Mouse (Mus musculus): ENCODE results near the gene Plpp7.

The Plpp7 gene

GRCm38 (mm10) chr2:32139377-32139776 is 44.0 kb downstream of the Plpp7 start:
- DNase-seq (ENCODE audit: low read depth, low spot score) = no peak

DNA sequence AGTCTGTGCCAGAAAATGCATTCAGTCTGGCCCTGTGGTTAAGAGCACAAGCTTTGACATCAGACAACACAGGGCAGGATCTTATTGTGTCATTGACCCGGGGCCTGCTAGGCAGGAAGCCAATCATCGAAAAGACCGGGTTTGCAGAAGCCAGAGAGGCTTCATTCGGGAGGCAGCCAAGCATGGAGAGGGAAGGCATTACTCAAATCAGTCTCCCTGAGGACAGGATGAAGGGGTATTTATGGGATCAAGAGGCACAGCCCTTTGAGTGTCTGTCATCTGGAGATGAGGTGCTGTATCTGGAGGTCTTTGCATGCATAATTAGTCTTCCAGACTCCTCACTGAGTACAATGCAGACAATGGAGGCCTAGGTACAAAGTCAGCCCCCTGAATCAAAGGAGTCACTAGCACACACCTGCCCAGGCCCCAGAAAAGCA is 45.2 kb downstream of the Plpp7 start:
- DNase-seq (ENCODE audit: low read depth, low spot score) = no peak

DNA sequence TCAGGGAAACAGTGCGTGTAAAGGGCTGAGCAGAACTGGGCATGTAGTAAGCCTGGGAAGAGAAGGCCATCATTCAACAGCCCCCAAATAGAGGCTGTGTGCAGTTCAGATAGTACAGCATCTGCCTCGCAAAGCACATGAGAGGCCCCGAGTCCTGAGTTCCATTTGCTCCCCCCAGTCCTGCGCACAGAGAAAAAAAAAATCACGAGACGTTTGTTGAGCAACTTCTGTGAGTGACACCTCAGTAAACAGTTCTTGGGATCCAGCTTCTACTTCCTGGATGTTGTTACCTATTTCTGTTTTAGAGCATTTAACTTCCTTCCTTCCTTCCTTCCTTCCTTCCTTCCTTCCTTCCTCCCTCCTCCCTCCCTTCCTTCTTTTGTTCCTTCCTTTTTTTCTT is 46.3 kb downstream of the Plpp7 start:
- no peak for DNase-seq (ENCODE audit: low read depth, low spot score)

DNA sequence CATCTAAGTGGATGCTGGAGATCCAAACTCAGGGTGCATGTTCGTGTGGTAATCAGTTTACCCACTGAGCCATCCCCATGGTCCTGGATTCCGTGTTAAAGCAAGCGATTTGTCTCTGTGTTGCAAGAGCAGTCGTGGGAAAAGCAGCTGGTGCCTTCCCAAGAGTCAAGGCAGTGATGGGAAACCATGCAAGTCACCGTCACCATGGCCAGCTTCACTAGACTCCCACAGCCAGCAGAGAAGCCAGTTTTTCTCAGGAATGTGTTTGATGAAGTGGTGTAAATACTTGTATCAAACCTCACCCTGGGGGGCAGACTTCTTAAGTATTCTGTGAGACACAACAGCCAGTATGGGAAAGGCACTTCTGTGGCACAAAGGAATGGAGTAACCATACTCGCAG is 47.0 kb downstream of the Plpp7 start:
- DNase-seq (ENCODE audit: low read depth, low spot score) = no peak

DNA sequence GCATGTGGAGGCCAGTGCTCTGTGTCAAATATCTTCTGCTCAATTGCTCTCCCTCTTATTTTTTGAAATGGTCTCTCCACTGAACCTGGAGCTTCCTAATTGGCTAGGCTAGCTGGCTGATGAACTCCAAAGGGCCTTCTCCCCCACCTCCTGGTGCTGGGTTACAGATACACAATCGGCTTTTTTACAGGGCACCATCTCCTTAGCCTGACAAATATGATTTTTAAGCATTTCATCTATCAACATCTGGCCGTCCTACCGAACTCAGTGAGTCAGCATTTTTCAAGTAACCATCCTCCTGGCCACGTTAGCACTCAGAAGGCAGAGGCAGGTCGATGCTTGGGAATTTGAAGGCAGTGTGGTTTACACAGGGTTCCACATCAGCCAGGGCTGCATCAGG is 49.3 kb downstream of the Plpp7 start:
- DNase-seq (ENCODE audit: low read depth, low spot score) = no peak

DNA sequence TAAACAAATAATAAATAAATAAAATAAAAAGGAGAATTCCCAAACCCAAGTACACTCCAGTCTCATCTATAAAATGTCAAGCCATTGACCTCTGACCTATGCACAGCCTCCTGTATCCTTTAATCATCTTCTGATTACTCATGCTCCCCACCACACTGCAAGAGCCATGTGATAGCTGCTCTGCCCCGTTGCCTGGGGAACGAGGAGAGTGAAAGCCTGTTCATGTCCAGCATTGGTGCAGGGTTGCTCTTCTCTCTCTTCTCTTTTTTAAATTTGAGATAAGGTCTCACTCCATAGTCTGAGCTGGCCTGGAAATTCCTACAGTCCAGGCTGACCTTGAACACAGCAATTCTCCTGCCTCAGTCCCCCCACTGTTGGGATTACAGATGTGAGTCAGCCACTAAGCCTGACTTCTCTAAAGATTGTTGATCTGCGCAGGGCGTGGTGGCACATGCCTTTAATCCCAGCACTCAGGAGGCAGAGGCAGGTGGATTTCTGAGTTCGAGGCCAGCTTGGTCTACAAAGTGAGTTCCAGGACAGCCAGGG is 51.4 kb downstream of the Plpp7 start:
- DNase-seq (ENCODE audit: low read depth, low spot score) = no peak

DNA sequence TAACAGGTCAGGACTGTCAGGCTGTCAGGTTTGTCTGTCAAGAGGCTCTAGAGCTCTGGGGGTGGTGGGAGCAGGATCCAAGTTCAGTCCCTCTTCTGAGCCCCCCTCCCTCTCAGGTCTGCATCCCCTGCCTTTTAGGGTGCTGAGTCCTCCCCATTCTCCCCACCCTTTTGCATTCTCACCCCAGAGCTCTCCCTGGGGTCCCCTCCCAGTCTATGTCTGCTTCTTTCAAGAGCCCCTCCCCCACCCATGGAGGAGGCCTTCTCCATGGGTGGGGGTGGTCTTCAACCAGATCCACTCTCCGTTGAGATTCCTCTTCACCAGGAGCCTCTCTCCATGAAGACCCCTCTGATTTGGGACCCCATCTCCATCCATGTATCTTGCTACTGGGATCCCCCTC is 54.8 kb downstream of the Plpp7 start:
- DNase-seq (ENCODE audit: low read depth, low spot score) = no peak

DNA sequence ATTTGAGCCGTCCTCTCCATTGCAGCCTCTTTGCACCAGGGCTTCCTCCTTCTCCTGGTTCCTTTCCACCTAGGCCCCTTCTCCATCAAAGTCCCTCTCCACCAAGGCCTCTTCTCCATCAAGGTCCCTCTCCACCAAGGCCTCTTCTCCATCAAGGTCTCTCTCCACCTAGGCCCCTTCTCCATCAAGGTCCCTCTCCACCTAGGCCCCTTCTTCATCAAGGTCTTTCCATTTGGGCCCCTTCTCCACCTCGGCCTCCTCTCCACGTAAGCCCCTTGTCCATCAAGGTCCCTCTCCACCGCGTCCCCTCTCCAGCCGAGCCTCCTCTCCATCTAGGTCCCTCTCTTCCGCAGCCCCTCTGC is 55.2 kb downstream of the Plpp7 start:
- DNase-seq (ENCODE audit: low read depth, low spot score) = no peak

GRCm38 (mm10) chr2:32150924-32151659 is 55.8 kb downstream of the Plpp7 start, which contains the start of gene Prrc2b:
Gene Prrc2b (plus strand): TSS chr2:32151082.
- no peak for DNase-seq (ENCODE audit: low read depth, low spot score)

- DNase-seq (ENCODE audit: low read depth, low spot score) = no peak
Measured at GRCm38 (mm10) chr2:32151660-32152366, 56.5 kb downstream of the Plpp7 start.

GRCm38 (mm10) chr2:32152367-32153034 is 57.2 kb downstream of the Plpp7 start:
- no peak for DNase-seq (ENCODE audit: low read depth, low spot score)

DNA sequence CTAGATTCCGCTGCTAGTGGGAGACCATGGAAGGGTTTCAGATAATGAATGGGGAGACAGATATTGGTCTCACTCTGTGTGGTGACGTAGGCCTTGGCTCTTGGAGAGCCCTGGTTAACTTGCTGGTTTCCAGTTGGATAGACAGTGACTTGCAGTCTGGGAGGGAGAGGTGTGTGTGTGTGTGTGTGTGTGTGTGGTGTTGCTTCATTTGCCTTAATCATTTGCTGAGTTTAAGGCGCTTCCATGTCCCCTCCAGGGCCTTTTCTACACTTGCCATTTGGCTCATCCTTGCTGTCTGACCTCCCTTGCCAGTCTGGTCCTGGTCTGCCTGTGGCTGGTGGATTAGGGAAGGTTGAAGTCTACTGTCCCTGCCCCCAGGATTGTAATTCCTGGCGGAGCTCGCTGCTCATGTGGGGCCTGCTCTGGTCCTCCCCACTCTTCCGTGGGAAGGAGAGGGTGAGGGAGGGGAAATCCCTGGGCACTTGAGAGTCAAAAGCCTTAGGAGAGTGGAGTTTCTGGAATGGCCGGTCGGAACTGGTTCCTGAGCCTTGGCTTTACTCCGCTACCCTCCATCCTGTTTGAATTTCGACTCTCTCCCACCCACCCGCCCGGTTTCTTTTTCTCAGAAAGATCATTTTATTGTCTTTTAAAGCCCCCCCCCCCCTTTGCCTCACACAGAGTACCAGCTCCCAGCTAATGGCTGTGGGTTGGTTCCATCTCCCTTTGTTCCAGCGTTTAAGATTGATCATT is 57.9 kb downstream of the Plpp7 start:
- DNase-seq (ENCODE audit: low read depth, low spot score) = no peak

GRCm38 (mm10) chr2:32153791-32154119 is 58.4 kb downstream of the Plpp7 start:
- no peak for DNase-seq (ENCODE audit: low read depth, low spot score)

GRCm38 (mm10) chr2:32154334-32154997 is 59.1 kb downstream of the Plpp7 start:
- no peak for DNase-seq (ENCODE audit: low read depth, low spot score)

GRCm38 (mm10) chr2:32154998-32155541 is 59.7 kb downstream of the Plpp7 start:
- DNase-seq (ENCODE audit: low read depth, low spot score) = no peak

DNA sequence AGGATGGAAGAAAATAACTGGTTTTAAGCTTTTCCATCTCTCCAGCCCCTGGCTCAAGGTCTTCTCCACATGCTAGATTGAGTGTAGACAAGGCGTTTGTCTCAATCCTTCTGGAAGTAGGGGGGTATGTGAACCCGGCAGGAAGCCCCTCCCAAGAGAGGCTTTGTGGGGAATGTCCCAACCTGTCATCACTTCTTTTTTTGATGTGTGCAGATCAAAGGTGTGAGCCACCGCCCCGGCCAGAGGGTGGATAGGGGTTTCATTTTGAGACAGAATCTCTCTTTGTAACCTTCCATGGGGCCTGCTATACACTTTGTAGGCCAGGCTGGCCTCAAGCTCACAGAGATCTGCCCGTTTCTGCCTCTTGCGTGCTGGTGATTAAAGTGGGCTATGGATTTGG is 60.3 kb downstream of the Plpp7 start:
- DNase-seq (ENCODE audit: low read depth, low spot score) = no peak

DNA sequence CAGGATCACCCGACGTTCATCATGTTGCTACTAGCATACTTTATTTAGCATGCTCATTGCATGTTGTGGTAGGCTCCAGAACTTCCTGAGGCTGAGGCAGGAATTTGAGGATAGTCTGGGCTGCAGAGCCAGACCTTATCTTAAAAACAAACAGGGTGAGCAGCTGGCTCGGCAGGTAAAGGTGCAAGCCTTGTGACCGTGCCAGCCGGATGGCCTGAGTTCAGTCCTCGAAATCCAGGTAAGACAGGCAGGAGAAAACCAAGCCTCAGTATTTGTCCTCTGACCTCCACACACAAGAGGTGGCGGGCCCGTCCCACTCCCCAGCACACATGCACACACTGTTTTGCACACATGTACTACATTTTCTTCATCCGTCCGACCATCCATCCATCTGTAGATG is 61.3 kb downstream of the Plpp7 start:
- DNase-seq (ENCODE audit: low read depth, low spot score) = no peak

DNA sequence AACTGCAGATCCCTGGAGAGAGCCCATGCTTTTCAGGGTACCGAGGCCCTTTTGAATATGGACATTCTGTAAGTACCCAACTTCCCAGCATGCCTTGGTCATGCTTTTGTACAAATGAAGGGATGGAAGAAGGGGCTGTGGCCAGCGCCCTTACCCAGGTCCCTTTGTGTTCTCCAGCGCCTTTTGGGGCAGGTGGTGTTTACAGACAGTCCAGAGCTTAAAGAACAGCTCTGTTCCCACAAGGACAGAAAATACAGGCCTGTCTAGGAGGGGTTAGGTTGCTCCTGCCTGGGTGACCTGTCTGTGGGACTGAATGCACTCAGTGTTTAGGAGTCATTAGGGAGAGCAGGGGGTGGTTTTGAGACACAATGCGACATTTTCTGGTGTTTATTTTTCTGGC is 62.0 kb downstream of the Plpp7 start:
- DNase-seq (ENCODE audit: low read depth, low spot score) = no peak

DNA sequence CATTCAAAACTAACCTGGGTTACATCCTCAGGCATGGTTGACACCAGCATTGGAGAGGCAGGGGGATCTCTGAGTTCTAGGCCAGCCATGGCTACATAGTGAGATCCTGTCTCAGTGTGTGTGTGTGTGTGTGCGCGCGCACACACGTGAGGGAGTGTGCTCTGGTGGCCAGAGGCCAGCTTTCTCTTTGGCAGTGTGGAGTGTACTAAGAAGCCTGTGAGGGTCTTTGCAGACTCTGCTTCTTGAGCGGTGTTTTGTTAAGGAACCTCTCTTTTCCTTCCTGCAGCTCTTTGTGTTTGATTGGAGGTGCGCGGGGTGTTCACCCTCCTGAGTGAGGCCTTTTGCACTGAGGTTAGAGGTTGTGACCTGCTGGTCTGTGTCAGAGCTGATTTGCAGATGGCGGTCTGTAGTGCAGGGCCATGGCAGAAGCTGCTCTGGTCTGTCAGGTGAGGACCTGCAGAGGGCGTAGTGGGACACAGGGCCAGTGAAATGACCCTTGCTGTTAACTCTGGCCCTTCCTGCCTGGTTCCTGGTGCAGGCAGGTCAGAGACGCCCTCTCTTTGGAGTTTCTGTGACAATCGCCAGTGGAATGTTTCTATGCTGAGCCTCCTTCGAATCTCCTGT is 63.4 kb downstream of the Plpp7 start:
- DNase-seq (ENCODE audit: low read depth, low spot score) = no peak
